Mouse (Mus musculus): ENCODE data around the gene 1700093K21Rik.
A peak's percentile ranks its signal among the peaks of the same experiment; 100 is the strongest.
"Not testable (repeated sequence)": the region's sequence is repeated elsewhere in the genome, so short reads cannot be mapped to it uniquely, and the experiment has no call there.

The 1700093K21Rik gene

DNA sequence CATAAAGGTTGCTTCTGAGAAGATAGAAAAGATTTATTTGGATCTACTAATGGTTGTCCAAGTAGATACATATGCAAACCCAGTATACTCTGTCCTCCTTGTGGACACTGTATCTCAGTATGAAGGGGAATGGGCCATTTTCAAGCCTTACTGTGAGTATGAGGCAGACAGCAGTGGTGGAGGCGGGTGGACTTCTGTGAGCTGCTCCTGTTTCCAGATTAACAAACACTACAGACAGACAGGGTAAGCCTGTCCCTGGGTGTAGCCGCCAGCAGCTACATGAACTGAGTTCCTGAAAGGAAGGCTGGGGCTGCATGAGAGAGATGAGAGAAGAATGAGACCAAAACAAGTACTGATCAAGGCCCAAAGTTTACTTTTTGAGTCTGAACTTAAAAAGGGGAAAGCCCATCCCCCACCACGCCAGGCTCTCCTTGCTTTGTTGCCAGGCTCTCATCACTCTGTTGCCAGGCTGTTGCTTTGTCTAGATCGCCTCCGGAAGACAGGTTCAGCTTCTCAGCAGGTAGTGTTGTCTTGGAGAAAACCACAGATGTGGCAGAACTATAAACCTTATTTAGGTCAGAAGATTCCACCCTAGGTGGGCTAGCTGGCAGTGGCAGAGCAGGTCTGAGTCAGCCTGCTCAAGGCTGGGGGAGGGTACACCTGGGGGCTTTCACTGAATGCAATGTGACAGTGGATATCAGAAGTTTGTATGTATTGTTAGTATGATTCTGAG is at the start of gene 1700093K21Rik:
Gene 1700093K21Rik, minus strand, starts transcription at position 683 of the 733 bp plus-strand sequence.
- DNase-seq (ENCODE audit: low spot score in 2 of 2) = no peak

DNA sequence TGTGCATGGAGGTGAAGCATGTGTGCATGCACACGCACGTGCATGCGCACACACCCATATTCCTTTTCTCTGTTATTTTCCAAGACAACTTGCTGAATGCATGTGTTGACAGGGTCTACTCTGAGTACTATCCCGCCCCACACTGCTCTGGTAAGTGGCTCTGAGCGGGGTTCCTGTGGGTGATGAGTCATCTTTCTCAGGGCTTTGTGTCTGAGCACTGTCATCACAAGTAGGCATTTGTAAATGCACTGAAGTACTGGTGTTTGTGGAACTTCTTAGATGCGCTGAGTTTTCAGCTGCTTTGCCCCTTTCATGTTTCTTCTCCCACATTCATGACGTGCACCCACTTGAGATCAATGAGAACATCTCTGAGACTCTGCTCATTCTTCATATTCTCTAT is 49.2 kb upstream of the 1700093K21Rik start:
- DNase-seq (ENCODE audit: low spot score in 2 of 2) = no peak

DNA sequence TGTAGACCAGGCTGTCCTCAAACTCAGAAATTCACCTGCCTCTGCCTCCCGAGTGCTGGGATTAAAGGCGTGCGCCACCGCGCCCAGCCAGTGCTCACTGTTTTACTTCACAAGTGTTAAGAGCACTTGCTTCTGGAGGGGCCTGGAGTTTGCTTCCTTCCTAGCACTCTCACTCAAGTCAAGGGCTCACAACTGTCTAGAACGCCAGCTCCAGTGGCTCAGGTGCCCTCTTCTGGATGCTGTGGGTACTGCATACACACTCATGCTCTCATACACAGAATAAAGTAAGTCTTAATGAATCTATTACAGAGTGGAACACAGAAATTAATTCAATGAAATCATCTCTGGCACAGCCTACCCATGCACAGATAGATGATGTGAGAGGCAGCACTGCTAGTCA is 44.8 kb upstream of the 1700093K21Rik start:
- DNase-seq (ENCODE audit: low spot score in 2 of 2) = peak; percentile 75 to 79

DNA sequence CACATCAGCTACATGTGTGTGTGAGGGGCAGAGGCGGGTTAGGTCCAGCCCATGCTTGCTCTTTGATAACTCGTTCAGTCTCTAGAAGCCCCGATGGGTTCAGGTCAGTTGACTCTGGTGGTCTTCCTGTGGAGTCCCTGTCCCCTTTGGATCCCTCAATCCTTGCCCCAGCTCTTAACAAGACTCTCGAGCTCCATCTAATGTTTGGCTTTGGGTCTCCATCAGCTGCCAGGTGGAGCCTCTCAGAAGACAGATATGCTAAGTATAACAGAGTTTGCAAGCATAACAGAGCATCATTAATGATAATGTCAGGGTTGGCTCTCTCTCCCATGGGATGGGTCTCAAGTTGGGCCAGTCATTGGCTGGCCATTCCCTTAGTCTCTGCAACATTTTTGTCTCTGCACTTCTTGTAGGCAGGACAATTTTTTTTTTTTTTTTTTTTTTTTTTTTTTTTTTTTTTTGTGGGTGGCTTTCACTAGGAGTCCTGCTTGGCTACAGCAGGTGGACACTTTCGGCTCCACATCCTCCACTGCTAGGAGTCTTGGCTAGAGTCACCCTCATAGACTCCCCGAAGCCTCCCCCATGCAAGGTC is 36.2 kb upstream of the 1700093K21Rik start:
- DNase-seq (ENCODE audit: low spot score in 2 of 2) = no peak

DNA sequence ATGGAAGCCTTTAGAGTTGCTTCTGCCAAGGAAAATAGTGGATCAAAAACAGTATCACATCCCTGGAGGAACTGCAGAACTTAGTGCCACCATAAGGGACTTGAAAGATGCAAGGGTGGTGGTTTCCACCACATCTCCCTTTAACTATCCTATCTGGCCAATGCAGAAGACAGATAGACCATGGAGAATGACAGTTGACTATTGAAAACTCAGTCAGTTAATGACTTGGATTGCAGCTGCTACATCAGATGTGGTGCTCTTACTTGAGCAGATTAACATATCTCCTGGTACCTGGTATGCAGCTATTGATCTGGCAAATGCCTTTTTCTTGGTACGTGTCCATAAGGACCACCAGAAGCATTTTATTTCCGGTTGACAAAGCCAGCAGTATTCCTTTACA is 16.5 kb upstream of the 1700093K21Rik start:
- no peak for DNase-seq (ENCODE audit: low spot score in 2 of 2)

DNA sequence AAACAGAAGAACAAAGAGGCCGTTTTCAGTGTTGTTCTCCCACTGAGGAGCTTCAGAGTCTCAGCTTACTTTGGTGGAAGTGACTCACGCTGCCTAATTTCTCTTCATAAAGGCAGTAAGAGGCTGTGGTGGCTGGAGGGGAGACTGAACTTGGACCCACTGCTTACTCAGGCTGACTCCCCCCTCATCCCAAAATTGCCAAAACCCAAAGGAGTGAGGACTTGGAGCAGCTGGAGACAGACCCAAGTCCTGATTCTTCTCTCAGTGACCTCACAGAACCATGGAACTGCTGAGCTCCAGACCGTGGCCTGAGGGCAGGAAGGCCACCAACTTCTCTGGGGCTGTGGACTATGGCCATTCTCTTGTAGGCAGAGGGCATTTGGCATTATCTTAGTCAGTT is 2.0 kb downstream of the 1700093K21Rik start:
- no peak for DNase-seq (ENCODE audit: low spot score in 2 of 2)

DNA sequence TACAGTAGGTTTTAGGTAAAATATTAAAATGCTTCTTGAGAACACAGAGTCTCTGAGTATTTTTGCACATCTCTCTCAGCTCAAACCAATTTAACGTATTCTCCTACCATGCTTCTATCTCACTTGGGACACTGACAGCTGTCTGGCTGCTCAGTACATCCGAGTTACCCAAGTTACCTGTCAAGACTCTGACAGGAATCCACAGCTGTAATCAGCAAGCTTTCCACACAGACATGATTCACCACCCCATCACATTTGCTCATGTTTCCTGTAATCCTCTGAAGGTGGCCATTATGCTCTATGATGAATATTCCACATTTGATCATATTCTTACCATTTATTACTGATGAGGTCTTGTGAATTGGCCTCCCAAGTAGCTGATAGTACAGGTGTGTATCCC is 5.6 kb downstream of the 1700093K21Rik start:
- DNase-seq (ENCODE audit: low spot score in 2 of 2) = no peak

DNA sequence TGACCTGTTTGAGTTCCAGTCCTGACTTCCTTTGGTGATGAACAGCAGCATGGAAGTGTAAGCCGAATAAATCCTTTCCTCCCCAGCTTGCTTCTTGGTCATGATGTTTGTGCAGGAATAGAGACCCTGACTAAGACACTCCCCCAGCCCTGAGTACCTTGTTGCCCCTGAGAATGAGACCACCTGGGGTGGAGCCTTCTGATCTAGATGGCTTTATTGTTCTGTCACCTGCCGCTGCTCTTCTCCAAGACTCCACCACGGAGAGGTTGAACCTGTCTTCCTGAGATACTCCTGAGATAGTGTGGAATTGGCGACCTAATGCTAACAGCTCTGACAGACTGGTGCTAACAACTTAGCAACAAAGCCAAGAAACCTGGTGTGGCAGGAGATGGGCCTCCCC is 6.2 kb downstream of the 1700093K21Rik start:
- not testable (repeated sequence) for DNase-seq (ENCODE audit: low spot score in 2 of 2)

DNA sequence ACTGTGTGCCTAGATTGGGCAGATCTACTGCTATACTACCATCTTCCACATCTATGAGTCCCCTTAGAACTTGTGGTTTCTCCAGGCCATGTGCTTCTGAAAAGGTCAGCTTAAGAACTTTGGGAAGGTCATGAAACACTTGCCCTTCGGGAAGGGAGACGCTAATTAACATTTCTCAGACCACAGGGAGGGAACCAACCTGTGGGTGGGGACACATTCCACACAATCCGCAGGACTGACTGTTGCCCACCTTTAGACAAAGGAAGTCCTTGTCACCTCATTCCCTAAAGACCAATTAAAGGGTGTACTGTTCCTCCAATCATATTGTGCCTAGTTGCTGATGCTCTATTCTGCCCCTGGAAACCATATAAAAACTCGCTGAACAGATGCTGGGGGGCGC is 16.2 kb downstream of the 1700093K21Rik start:
- not testable (repeated sequence) for DNase-seq (ENCODE audit: low spot score in 2 of 2)

DNA sequence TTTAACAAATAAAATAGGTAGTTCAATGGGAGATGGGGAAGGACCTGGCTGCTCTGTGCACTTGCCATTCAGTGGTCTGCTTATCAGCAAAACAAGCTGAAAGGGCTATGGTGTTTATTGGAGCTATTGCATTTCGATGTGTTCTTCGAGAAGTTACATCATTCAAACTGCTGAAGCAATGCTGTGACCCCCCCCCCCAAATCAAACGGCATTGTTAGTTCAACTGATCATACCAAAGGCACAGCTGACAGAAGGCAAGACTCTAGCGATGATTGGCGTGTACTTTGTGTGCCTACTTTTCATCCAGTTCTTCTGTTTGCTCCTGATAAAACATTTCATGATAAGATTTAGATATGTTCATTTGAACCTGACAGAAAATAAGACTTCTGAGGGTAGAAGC is 22.3 kb downstream of the 1700093K21Rik start:
- DNase-seq (ENCODE audit: low spot score in 2 of 2) = no peak

DNA sequence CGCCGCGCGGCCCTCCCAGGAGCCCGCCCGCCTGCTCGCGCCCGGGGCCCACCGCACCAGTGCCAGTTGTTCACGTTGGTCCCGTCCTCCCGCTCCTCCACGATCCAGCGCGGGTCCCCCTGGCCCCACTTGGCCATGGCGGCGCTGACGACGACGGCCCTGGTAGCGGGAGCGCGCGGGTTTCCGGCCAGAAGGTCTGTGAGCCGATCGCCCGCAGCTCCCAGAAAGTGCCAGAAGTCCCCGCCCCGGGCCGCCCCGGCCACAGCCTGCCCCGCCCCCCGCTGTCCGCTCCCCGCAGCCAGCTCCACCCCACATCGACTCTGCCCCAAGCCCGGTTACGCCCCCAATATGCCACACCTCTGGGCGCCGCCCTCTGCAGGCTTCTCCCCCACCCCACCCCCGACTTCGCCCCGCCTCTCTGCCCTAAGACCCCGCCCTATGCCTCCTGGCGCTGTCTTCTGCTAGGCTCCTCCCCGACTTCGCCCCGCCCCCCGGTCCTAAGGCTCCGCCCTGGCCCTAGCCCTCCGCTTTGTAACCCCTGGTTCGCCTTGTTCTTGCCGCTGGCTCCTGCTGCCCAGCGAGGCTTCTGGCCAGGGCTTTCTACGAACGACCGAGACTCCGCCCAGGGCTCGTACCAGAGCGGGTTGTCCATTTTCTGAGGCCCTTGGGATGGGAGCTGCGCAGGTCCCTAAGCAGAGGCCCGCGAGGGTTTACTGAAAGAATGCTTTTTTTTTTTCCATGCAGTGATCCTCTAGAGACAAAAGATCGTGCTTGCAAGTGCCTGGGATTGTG is 23.0 kb downstream of the 1700093K21Rik start, which contains the start of gene Ahsa2:
Gene Ahsa2, minus strand, starts transcription at position 313 of the 792 bp plus-strand sequence.
- DNase-seq (ENCODE audit: low spot score in 2 of 2) = peak; percentile 83 to 88

DNA sequence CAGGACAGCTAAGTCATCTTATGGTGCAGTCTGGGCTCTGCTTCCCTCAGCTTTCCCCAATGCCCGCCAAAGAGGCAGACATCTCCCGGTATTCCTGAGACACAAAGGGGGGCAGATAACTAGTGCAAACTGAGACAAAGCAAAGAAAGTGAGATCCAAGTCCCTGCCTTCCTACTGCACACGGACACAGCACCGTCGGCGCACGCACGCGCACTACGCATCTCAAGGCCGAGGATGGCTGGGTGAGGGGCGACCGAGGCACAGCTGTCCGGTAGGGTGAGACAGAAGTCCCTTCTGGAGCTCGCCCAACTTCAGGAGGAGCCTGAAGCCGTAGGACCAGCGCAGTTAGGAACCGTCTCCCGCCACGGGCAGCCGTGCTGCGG is 23.6 kb downstream of the 1700093K21Rik start:
- DNase-seq (ENCODE audit: low spot score in 2 of 2) = peak; percentile 30 to 37

DNA sequence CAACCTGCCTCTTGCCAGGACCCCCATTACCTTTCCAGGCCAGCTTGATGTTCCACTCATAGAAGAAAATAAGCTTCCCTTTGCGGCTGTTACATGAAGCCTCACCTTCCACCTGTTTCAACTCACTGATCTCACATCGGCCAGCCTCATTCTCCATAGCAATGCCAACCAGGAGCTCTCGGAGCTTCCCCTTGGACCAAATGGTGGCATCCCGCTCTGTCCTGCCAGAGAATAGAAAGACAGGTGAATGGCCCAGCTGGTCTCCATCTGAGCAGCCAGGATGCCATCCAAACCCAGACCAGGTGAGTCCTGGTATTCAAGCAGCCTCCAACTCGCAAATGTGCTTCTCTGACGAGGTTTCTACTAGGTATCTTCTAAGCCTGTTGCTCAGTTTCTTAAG is 24.3 kb downstream of the 1700093K21Rik start:
- DNase-seq (ENCODE audit: low spot score in 2 of 2) = no peak

DNA sequence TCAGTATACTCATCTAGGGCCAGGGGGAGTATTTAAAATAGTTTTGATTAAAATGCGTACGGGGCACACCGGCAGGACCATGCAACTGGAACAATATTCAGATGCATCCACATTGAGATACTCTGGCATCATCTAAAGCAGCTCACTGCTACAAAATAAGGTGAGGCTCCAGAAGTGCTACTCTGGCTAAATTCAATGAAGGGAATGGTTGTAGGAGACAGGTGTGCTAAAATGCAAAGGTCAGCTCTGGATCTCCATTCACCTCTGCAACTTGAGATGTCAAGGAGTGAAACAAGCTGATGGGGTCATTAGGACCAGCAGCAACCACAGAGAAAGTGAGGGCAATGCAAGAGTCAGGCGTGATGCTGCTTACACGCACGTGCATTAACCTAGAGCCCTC is 25.7 kb downstream of the 1700093K21Rik start:
- no peak for DNase-seq (ENCODE audit: low spot score in 2 of 2)

DNA sequence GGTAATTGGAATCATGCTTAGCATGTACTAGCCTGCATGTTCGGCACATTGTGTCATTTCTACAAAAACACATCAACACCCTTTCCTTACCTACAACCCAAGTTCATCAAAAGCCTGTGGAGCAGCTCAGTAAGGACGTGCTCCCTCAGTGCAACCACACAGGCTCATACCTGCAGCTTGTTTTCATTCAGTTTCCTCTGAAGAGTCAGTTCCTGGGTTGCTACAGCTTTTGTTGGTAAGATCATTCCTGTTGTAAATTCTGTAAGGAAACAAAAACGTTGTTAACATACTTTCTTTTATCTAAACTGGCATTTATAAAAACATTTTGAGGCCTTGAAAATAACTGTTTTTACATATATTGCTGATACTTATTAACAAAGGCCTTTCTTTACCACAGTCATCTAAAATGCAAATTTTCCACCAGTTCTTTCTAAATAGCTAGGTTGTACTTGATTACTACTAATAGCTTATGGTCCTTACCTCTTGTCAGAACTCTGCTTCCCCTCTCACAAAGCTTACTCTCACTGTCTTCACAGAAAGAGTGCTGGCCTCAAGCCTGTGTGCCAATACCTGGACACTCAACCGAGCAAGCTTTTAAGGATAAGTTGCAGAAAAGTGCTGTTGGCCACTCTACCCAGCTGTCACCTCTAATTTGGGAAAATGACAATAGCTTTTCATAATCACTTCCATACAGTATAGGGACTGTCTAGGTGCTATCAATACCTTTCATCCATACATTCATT is 28.7 kb downstream of the 1700093K21Rik start:
- no peak for DNase-seq (ENCODE audit: low spot score in 2 of 2)

DNA sequence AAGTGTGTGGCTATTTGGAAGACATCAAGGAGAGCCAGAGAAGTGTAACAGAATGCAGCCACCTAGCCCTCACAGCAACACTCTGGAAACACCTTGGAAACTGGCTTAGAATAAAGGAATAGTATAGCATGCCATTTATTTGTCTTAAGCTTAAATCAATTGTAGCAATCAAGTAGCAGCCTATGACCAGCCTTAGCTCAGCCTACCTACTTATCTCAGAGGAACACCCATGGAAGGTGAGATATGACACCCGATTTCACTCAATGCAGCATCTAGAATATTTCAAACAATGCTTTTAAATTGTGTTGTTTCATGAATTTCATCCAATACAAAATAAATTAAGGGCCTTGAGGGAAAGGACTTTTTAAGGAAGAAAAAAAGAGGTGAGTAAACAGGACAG is 31.0 kb downstream of the 1700093K21Rik start:
- no peak for DNase-seq (ENCODE audit: low spot score in 2 of 2)

All from frontal cortex, postnatal 25 days (tissue).